Mouse (Mus musculus) heart, embryonic 13.5 days (tissue): ENCODE data around the gene Foxp1. TPM values are rescaled to one million over a fixed set of nuclear protein-coding genes. Genes with fewer than 3 reads are reported as not detected.

ENCODE experiments used
- ATAC-seq: fragments of 200-750 bp; cut with Nextera tagmentation; 2 replicates; pipeline ENCODE4 v1.8.0; 2017; ENCODE audit warnings: moderate TSS enrichment; ENCODE audit not compliant: insufficient number of reproducible peaks, low FRiP score, low TSS enrichment; ENCODE audit errors: extremely low read depth
- H3K27ac ChIP-seq: fragments of 300-500 bp; sonication (generic); replicated peaks from 2 replicates; pipeline ENCODE4 v1.5.1; 2015; ENCODE audit warnings: moderate library complexity, mild to moderate bottlenecking, inconsistent platforms
- H3K27me3 ChIP-seq: fragments of 300-500 bp; sonication (generic); replicated peaks from 2 replicates; pipeline ENCODE4 v1.6.1; 2015; ENCODE audit warnings: mild to moderate bottlenecking, inconsistent platforms
- H3K36me3 ChIP-seq: fragments of 300-500 bp; sonication (generic); 2 replicates; pipeline ENCODE4 v1.6.1; 2015; ENCODE audit warnings: mild to moderate bottlenecking, inconsistent platforms
- H3K4me1 ChIP-seq: fragments of 300-500 bp; sonication (generic); 2 replicates; pipeline ENCODE4 v1.6.1; 2015; ENCODE audit warnings: inconsistent platforms
- H3K4me2 ChIP-seq: fragments of 300-500 bp; sonication (generic); 2 replicates; pipeline ENCODE4 v1.6.1; 2015; ENCODE audit warnings: inconsistent platforms, mild to moderate bottlenecking, moderate library complexity
- H3K4me3 ChIP-seq: fragments of 300-500 bp; sonication (generic); 2 replicates; pipeline ENCODE4 v1.5.1; 2015; ENCODE audit warnings: moderate library complexity, mild to moderate bottlenecking, inconsistent platforms
- H3K9ac ChIP-seq: fragments of 300-500 bp; sonication (generic); 2 replicates; pipeline ENCODE4 v1.6.1; 2015; ENCODE audit warnings: inconsistent platforms, mild to moderate bottlenecking, moderate library complexity
- H3K9me3 ChIP-seq: fragments of 300-500 bp; sonication (generic); 2 replicates; pipeline ENCODE4 v1.6.1; 2016; ENCODE audit warnings: inconsistent platforms
- WGBS: fragments of 180-500 bp; shearing (Covaris S2); methylation state at CpG from one replicate; pipeline ENCODE4 v1.1.7; 2015; ENCODE audit warnings: mixed read lengths; 5-methylcytosine and 5-hydroxymethylcytosine counted together
- polyA plus RNA-seq: library from polyadenylated mRNA; unstranded; fragments of >200 nt; fragmentation: Nextera tagmentation; extraction: Ambion mirVana; gene quantifications from 2 replicates; pipeline ENCODE4 v1.2.1, GENCODE M21; 2015

The Foxp1 gene
- polyA plus RNA-seq, 1 experiment from 2014 or later: 71.7 TPM

GRCm38 (mm10) chr6:99538194-99538941 lies 15.8 kb upstream of the Foxp1 start:
- Histone ChIP-seq H3K9me3 (no peaks in the 10 kb centered on the region), H3K4me2 (no peak overlapping the region), H3K27ac (no peak overlapping the region), H3K27me3 (no peaks in the 10 kb centered on the region), H3K4me3 (no peak overlapping the region), H3K9ac (no peak overlapping the region), H3K36me3 (no peaks in the 10 kb centered on the region), H3K4me1 (no peaks in the 10 kb centered on the region)
- ATAC-seq: no peak
- WGBS: 72% methylated on average over 17 of the region's 17 CpGs

GRCm38 (mm10) chr6:99534211-99534745 lies 11.8 kb upstream of the Foxp1 start:
- H3K27me3 ChIP-seq: 0 out of 2 replicates have a peak, but pooled peaks cover 4% of the 10 kb centered on the region
- no peak for ATAC-seq
- no peaks in the 10 kb centered on the region for H3K36me3 ChIP-seq
- no peak overlapping the region for H3K4me3 ChIP-seq
- H3K9ac ChIP-seq: no peak overlapping the region
- H3K4me1 ChIP-seq: no peaks in the 10 kb centered on the region
- 50% methylated on average over 5 of the region's 5 CpGs for WGBS
- H3K4me2 ChIP-seq: no peak overlapping the region
- H3K9me3 ChIP-seq: no peaks in the 10 kb centered on the region
- no peak overlapping the region for H3K27ac ChIP-seq

GRCm38 (mm10) chr6:99532458-99532857 lies 9.9 kb upstream of the Foxp1 start:
- H3K27me3 ChIP-seq: 0 out of 2 replicates have a peak, but pooled peaks cover 4% of the 10 kb centered on the region
- peaks cover under 1% of the 10 kb centered on the region for H3K36me3 ChIP-seq
- H3K4me2 ChIP-seq: no peak overlapping the region
- H3K9me3 ChIP-seq: peaks cover under 1% of the 10 kb centered on the region
- H3K9ac ChIP-seq: no peak overlapping the region
- no peak for ATAC-seq
- WGBS: 76% methylated on average over 4 of the region's 4 CpGs
- H3K27ac ChIP-seq: no peak overlapping the region
- no peak overlapping the region for H3K4me3 ChIP-seq
- H3K4me1 ChIP-seq: no peaks in the 10 kb centered on the region

DNA sequence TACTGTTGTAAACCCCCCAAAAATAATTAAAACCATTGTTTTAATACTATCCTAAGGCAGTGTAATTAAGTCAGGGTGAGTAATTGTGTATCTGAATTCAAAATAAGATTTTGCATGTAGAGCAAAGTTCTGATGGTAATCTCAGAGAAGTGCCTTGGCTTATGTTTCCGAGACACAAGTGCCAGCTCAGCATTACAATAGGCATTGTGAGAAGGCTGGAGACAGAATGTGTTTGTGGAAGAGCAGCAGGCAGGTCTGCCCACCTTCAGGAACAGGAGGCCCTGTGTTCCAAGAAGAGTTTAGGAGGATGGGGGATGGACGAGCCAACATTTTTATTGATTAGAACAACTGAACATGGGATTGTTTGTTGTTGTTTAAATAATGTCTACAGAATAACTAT lies 6.5 kb upstream of the Foxp1 start:
- no peak overlapping the region for H3K4me2 ChIP-seq
- peaks cover 6% of the 10 kb centered on the region for H3K9me3 ChIP-seq
- H3K27ac ChIP-seq: no peak overlapping the region
- no peak overlapping the region for H3K4me3 ChIP-seq
- no peak for ATAC-seq
- peaks cover 17% of the 10 kb centered on the region for H3K36me3 ChIP-seq
- peaks cover 8% of the 10 kb centered on the region for H3K4me1 ChIP-seq
- H3K27me3 ChIP-seq: 0 out of 2 replicates have a peak, but pooled peaks cover 4% of the 10 kb centered on the region
- 62% methylated on average over 2 of the region's 2 CpGs for WGBS
- H3K9ac ChIP-seq: no peak overlapping the region

GRCm38 (mm10) chr6:99527457-99528105 lies 5.1 kb upstream of the Foxp1 start:
- H3K9me3 ChIP-seq: peaks cover 6% of the 10 kb centered on the region
- no peak overlapping the region for H3K4me3 ChIP-seq
- WGBS: 82% methylated on average over 6 of the region's 6 CpGs
- no peak overlapping the region for H3K4me2 ChIP-seq
- H3K9ac ChIP-seq: no peak overlapping the region
- H3K27me3 ChIP-seq: 0 out of 2 replicates have a peak, but pooled peaks cover 4% of the 10 kb centered on the region
- H3K36me3 ChIP-seq: peaks cover 17% of the 10 kb centered on the region
- no peak overlapping the region for H3K27ac ChIP-seq
- ATAC-seq: no peak
- H3K4me1 ChIP-seq: peaks cover 10% of the 10 kb centered on the region

- Histone ChIP-seq H3K4me3 (no peak overlapping the region), H3K9ac (no peak overlapping the region), H3K4me1 (peaks cover 10% of the 10 kb centered on the region), H3K9me3 (peaks cover 6% of the 10 kb centered on the region), H3K27me3 (0 out of 2 replicates have a peak, but pooled peaks cover under 1% of the 10 kb centered on the region), H3K4me2 (no peak overlapping the region), H3K36me3 (peaks cover 17% of the 10 kb centered on the region), H3K27ac (no peak overlapping the region)
- WGBS: 57% methylated on average over 8 of the region's 8 CpGs
- no peak for ATAC-seq
These were observed 2.8 kb upstream of the Foxp1 start for GRCm38 (mm10) chr6:99525351-99525750.

DNA sequence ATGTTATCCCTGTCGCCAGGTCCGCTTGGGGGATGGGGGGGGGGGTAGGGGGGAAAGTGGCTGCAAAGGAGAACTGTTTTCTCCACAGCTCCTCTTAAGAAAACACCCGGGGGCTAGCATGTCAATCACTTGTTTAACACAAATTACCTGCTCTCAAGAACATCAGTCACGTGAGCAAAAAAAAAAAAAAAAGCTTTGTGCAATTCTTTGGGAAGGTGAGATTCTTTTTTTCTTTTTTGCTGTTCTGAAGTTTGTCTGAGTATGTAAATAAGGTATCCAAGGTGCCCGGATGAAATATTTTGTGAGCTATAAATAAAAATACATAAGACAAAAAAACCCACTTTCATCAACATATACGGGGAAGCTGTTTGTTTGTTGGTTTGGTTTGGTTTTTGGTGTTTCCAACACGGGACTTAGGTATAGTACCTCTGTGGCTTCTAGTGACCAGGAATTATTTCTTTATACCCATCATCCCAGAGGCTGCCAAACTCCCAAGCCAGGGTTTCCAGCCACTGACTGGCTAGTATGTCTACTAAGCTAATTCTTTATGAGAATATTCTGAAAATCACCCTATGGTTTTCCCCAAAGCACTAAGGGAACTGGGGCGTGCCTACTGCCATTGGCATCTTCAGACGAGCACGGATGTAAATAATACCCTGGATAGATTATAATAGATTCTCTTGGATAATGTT lies 1.3 kb upstream of the Foxp1 start:
- WGBS: 30% methylated on average over 10 of the region's 10 CpGs
- Histone ChIP-seq H3K36me3 (peaks cover 17% of the 10 kb centered on the region), H3K27ac (peak overlapping the region; percentile 100), H3K4me2 (peak overlapping the region; percentile 84), H3K9ac (peak overlapping the region; percentile 98), H3K9me3 (peaks cover 6% of the 10 kb centered on the region), H3K4me3 (peak overlapping the region; percentile 94), H3K4me1 (peaks cover 19% of the 10 kb centered on the region), H3K27me3 (no peaks in the 10 kb centered on the region)
- ATAC-seq: no peak

DNA sequence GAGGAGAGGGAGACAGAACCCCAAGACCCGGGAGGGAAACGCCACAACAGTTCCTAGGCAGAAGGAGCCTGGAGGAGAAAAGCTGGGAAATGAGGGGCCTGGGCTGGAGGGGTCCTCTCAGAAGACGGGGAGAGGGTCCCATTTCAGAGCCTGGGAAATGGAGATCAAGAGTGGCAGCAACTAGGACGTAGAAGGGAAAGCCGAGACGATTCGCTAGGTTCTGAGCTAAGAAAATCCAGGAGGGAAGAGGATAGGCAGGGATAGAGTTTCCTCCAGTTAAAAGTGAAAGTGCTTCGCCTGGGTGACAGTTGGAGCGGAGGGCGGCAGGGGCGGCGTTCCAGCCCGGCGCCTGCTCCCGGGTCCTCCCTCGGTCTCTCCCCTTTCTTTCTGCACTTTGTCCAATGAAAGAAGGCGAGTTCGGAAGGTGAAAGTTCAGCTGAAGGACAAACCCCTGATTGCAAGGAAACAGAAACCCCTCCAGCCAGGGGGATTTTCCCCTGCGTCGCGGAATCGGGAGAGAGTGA lies 650 bp upstream of the Foxp1 start:
- H3K27ac ChIP-seq: peak overlapping the region; percentile 100
- peaks cover 19% of the 10 kb centered on the region for H3K4me1 ChIP-seq
- no peak for ATAC-seq
- H3K4me3 ChIP-seq: peak overlapping the region; percentile 94
- H3K9ac ChIP-seq: peak overlapping the region; percentile 98
- WGBS: 0% methylated on average over 22 of the region's 22 CpGs
- H3K36me3 ChIP-seq: peaks cover 17% of the 10 kb centered on the region
- H3K27me3 ChIP-seq: no peaks in the 10 kb centered on the region
- peaks cover 6% of the 10 kb centered on the region for H3K9me3 ChIP-seq
- H3K4me2 ChIP-seq: peak overlapping the region; percentile 84

GRCm38 (mm10) chr6:99521641-99522358 lies 721 bp downstream of the Foxp1 start:
- Histone ChIP-seq H3K4me1 (peaks cover 19% of the 10 kb centered on the region), H3K36me3 (peaks cover 9% of the 10 kb centered on the region), H3K27ac (peak overlapping the region; percentile 100), H3K4me2 (peak overlapping the region; percentile 84), H3K27me3 (no peaks in the 10 kb centered on the region), H3K9me3 (no peaks in the 10 kb centered on the region), H3K4me3 (peak overlapping the region; percentile 94), H3K9ac (peak overlapping the region; percentile 98)
- ATAC-seq: peak; percentile 27
- WGBS: under 1% methylated on average over 64 of the region's 64 CpGs

DNA sequence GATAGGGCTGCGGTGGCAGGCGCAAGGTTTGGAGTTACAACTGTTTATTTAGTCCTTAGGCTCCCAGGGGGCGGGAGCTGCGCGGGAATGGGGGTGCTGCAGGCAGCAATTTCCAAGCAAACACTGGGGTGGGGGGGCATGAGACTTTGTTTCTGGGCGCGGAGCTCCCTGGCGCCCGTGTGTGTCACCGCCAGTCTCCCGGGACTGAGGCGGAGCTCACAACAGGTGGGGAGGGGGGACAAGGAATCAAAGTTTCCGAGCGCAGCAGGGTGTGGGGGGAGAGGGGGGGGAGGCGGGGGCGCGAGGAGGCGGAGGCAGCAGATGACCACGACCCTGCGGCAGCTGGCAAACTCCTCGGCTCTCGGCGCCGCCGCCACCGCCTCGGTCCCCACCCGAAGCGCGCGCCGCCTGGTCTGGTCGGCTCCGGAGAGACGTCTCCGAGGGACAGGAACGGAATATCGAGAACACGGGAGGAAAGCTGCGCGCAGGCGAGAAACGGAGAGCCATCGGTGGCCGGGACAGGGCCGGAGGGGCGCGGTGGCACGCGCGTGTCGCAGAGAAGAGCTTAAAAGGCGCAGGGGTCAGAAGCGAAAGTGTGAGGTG lies 1.4 kb downstream of the Foxp1 start:
- under 1% methylated on average over 44 of the region's 54 CpGs for WGBS
- H3K36me3 ChIP-seq: peaks cover 2% of the 10 kb centered on the region
- H3K4me3 ChIP-seq: peak overlapping the region; percentile 94
- peak overlapping the region; percentile 98 for H3K9ac ChIP-seq
- peaks cover 19% of the 10 kb centered on the region for H3K4me1 ChIP-seq
- peak overlapping the region; percentile 84 for H3K4me2 ChIP-seq
- ATAC-seq: peak; percentile 72
- H3K27ac ChIP-seq: peak overlapping the region; percentile 100
- H3K9me3 ChIP-seq: no peaks in the 10 kb centered on the region
- H3K27me3 ChIP-seq: no peaks in the 10 kb centered on the region
